Mouse (Mus musculus): Measurements from ENCODE around the gene Gpr171.
"Not testable (repeated sequence)": the region's sequence is repeated elsewhere in the genome, so short reads cannot be mapped to it uniquely, and the experiment has no call there.

Gpr171 gene

GRCm38 (mm10) chr3:59101218-59101986 is at the start of gene Gpr171:
TSS of gene Gpr171 (minus strand) at chr3:59101821.
- in situ Hi-C loops (cut with MboI): no loop called here

GRCm38 (mm10) chr3:59150624-59151023 is 49.0 kb upstream of the Gpr171 start:
- in situ Hi-C loops (cut with MboI): no loop called here

- in situ Hi-C loops (cut with MboI): no loop called here
Measured at GRCm38 (mm10) chr3:59149646-59150045, 48.0 kb upstream of the Gpr171 start.

- in situ Hi-C loops (cut with MboI): no loop called here
Measured at GRCm38 (mm10) chr3:59145194-59145593, 43.6 kb upstream of the Gpr171 start.

GRCm38 (mm10) chr3:59141507-59142305 is 40.1 kb upstream of the Gpr171 start:
- in situ Hi-C loops (cut with MboI): no loop called here

- in situ Hi-C loops (cut with MboI): not testable (repeated sequence)
Measured at GRCm38 (mm10) chr3:59140941-59141340, 39.3 kb upstream of the Gpr171 start.

GRCm38 (mm10) chr3:59140115-59140514 is 38.5 kb upstream of the Gpr171 start:
- in situ Hi-C loops (cut with MboI): no loop called here

GRCm38 (mm10) chr3:59139651-59140051 is 38.0 kb upstream of the Gpr171 start:
- in situ Hi-C loops (cut with MboI): no loop called here

GRCm38 (mm10) chr3:59138946-59139468 is 37.4 kb upstream of the Gpr171 start:
- in situ Hi-C loops (cut with MboI): no loop called here

- in situ Hi-C loops (cut with MboI): no loop called here
Measured at GRCm38 (mm10) chr3:59135911-59136653, 34.5 kb upstream of the Gpr171 start.

GRCm38 (mm10) chr3:59133189-59133588 is 31.6 kb upstream of the Gpr171 start:
- in situ Hi-C loops (cut with MboI): no loop called here

GRCm38 (mm10) chr3:59131966-59132365 is 30.3 kb upstream of the Gpr171 start:
- in situ Hi-C loops (cut with MboI): no loop called here

- in situ Hi-C loops (cut with MboI): no loop called here
Measured at GRCm38 (mm10) chr3:59131081-59131480, 29.5 kb upstream of the Gpr171 start.

- in situ Hi-C loops (cut with MboI): no loop called here
Measured at GRCm38 (mm10) chr3:59130431-59130830, 28.8 kb upstream of the Gpr171 start.

- in situ Hi-C loops (cut with MboI): no loop called here
Measured at GRCm38 (mm10) chr3:59129547-59129946, 27.9 kb upstream of the Gpr171 start.

GRCm38 (mm10) chr3:59128681-59129080 is 27.1 kb upstream of the Gpr171 start:
- in situ Hi-C loops (cut with MboI): no loop called here

- in situ Hi-C loops (cut with MboI): no loop called here
Measured at GRCm38 (mm10) chr3:59125783-59126555, 24.3 kb upstream of the Gpr171 start.

GRCm38 (mm10) chr3:59125022-59125421 is 23.4 kb upstream of the Gpr171 start:
- in situ Hi-C loops (cut with MboI): no loop called here

- in situ Hi-C loops (cut with MboI): no loop called here
Measured at GRCm38 (mm10) chr3:59121780-59122449, 20.3 kb upstream of the Gpr171 start.

GRCm38 (mm10) chr3:59121067-59121730 is 19.6 kb upstream of the Gpr171 start:
- in situ Hi-C loops (cut with MboI): no loop called here

Data from mature B cell (primary cell).